Mouse (Mus musculus) heart, adult 2 months (tissue): Measurements from ENCODE around the gene Aebp1.

Source experiments
- CTCF ChIP-seq: fragments of 200-600 bp; IDR thresholded peaks from 2 replicates; pipeline ENCODE4 v1.8.1; 2022; ENCODE audit warnings: antibody characterized with exemption, mild to moderate bottlenecking, moderate library complexity
- EP300 ChIP-seq: fragments of 200-500 bp; IDR thresholded peaks from 2 replicates; pipeline ENCODE4 v1.6.1; 2011; ENCODE audit warnings: low read depth, low read length, control low read depth; ENCODE audit not compliant: insufficient read depth
- POLR2A ChIP-seq: fragments of 200-500 bp; IDR thresholded peaks from 2 replicates; pipeline ENCODE4 v1.6.1; 2011; ENCODE audit warnings: mild to moderate bottlenecking, low read depth, low read length, control low read depth; ENCODE audit not compliant: insufficient read depth

DNA sequence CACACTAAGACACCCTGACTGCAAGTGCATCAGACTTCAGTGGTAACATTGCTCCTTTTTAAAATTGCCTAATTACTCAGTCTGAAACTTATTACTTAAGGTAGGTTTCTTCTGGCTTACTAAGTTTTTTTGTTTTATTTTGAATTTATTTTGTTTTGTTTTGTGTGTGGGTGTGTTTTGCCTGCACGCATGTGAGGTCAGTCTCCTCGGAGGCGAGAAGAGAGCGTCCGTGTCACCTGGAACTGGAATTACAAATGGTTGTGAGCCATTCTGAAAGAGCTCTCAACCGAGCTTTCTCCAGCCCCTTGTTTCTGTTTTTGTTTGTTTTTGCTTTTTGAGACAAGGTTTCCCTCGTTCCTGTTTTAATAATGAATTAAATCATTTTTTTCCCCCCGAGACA is 16.9 kb downstream of the Aebp1 start:
- TF ChIP-seq CTCF (no peak), POLR2A (no peak), EP300 (no peak)
